Mouse (Mus musculus): ENCODE results near the gene Speer4c.

GRCm38 (mm10) chr5:15747478-15748255, 33.6 kb upstream of the Speer4c start:
- TF ChIP-seq POLR2A (IDR thresholded peaks at IDR 0.05; ENCODE audit: borderline replicate concordance, insufficient read depth, low read length): no peak
- TF ChIP-seq CTCF (IDR thresholded peaks at IDR 0.05; ENCODE audit: borderline replicate concordance, insufficient read depth, low read depth, low read length): no peak
